Mouse (Mus musculus): Measurements from ENCODE around the gene Themis. TPM values are rescaled to one million over a fixed set of nuclear protein-coding genes. Genes with fewer than 3 reads are reported as not detected.

Themis gene
- polyA plus RNA-seq, 1 experiment from 2014 or later = not detected

DNA sequence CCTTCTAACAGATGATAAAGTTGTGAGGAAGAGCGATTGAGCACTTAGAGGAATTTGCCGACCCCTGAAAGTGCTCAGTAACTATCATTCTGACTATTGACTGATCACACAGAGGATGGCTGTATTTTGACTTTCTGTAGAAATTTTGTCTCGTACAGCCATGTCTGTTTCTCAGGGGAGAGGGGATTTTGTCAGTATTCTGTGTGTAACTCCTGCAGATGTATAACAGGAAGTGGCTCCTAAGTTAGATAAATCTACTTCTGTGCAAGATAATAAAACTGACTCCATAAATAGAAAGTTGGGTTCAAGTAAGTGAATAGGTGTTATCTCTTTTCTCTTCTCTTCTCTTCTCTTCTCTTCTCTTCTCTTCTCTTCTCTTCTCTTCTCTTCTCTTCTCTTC is 137.0 kb downstream of the Themis start:
- Histone ChIP-seq H3K9me3 (replicated peaks) (no peaks in the 10 kb centered on the region), H3K4me2 (replicated peaks) (no peak overlapping the region), H3K4me1 (no peaks in the 10 kb centered on the region), H3K36me3 (no peaks in the 10 kb centered on the region), H3K9ac (no peak overlapping the region), H3K4me3 (replicated peaks) (no peak overlapping the region), H3K27ac (replicated peaks) (no peak overlapping the region), H3K27me3 (no peaks in the 10 kb centered on the region)
- WGBS = 76% methylated on average over 3 of the region's 3 CpGs
- no peak for ATAC-seq (ENCODE audit: insufficient number of reproducible peaks, low FRiP score, low TSS enrichment, low read depth)

DNA sequence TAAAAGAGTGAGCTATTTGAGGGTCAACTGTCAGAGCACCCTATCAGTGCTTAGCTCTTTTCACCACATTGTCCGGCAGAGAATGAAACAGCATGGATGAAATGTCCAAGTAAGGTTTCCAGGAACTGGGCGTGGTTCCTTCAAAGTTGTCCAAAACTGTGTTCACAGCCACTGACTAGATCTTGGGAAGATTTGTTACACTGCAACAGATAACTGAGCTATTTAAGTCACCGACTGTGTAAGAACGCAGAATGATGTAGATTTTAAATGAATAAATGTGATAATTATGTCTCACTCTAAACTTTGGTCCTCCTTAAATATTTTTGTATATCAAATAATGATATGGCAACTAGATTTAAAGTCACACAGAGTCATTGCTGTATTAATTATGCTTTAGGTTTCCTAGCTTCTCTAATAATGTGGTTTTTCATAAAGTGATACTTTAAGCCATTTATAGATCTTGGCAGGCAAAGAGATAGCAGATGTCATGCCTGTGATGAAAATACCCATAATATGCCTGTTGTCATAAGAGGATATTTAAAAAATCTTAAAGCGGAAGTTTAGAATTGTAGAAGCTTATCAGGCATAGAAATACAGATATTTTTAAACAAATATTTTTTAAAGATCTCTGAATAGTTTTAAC is 143.9 kb downstream of the Themis start:
- 86% methylated on average over 5 of the region's 5 CpGs for WGBS
- Histone ChIP-seq H3K4me1 (no peaks in the 10 kb centered on the region), H3K4me2 (replicated peaks) (no peak overlapping the region), H3K27ac (replicated peaks) (no peak overlapping the region), H3K9ac (no peak overlapping the region), H3K4me3 (replicated peaks) (no peak overlapping the region), H3K9me3 (replicated peaks) (no peaks in the 10 kb centered on the region), H3K27me3 (no peaks in the 10 kb centered on the region), H3K36me3 (no peaks in the 10 kb centered on the region)
- no peak for ATAC-seq (ENCODE audit: insufficient number of reproducible peaks, low FRiP score, low TSS enrichment, low read depth)

DNA sequence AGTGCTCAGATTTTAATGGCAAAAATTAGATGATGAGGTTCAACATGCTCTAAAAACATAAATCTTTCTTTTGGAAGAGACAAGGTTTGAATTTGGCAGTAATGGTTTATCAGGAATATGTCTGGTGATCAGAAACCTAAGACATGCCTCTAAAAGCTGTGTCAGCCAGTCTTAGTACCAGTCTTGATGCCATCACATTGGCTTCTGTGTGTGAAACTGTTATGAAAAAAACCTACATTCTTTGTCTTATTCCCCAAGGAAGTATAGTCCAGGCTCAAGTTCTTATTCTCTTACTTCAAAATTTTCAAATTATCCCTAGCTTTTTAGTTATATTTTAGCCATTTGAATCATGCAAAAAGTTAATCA is 144.4 kb downstream of the Themis start:
- H3K27ac ChIP-seq (replicated peaks) = no peak overlapping the region
- no peak overlapping the region for H3K4me2 ChIP-seq (replicated peaks)
- H3K4me1 ChIP-seq = no peaks in the 10 kb centered on the region
- no peaks in the 10 kb centered on the region for H3K36me3 ChIP-seq
- no peaks in the 10 kb centered on the region for H3K9me3 ChIP-seq (replicated peaks)
- H3K27me3 ChIP-seq = no peaks in the 10 kb centered on the region
- ATAC-seq (ENCODE audit: insufficient number of reproducible peaks, low FRiP score, low TSS enrichment, low read depth) = no peak
- no peak overlapping the region for H3K9ac ChIP-seq
- H3K4me3 ChIP-seq (replicated peaks) = no peak overlapping the region

DNA sequence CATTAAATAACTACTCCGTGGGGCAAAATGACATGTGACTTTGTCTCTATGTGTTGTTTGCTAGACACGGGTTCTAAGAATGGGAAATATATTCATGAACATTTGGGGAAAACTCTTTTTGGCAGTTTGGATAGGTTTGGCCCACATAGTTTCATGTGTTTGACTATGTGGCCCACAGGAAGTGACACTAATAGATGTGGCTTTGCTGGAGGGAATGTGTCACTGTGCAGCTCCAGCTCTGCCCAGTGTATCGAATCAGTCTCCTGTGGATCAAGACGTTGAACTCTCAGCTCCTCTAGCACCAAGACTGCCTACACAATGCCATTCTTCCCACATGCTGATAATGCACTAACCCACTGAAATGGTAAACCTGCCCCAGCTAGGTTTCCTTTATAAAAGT is 148.0 kb downstream of the Themis start:
- H3K36me3 ChIP-seq = no peaks in the 10 kb centered on the region
- WGBS = 69% methylated on average over 4 of the region's 4 CpGs
- H3K4me2 ChIP-seq (replicated peaks) = no peak overlapping the region
- no peaks in the 10 kb centered on the region for H3K4me1 ChIP-seq
- H3K4me3 ChIP-seq (replicated peaks) = no peak overlapping the region
- no peak overlapping the region for H3K9ac ChIP-seq
- no peak for ATAC-seq (ENCODE audit: insufficient number of reproducible peaks, low FRiP score, low TSS enrichment, low read depth)
- no peak overlapping the region for H3K27ac ChIP-seq (replicated peaks)
- H3K9me3 ChIP-seq (replicated peaks) = no peaks in the 10 kb centered on the region
- no peaks in the 10 kb centered on the region for H3K27me3 ChIP-seq

DNA sequence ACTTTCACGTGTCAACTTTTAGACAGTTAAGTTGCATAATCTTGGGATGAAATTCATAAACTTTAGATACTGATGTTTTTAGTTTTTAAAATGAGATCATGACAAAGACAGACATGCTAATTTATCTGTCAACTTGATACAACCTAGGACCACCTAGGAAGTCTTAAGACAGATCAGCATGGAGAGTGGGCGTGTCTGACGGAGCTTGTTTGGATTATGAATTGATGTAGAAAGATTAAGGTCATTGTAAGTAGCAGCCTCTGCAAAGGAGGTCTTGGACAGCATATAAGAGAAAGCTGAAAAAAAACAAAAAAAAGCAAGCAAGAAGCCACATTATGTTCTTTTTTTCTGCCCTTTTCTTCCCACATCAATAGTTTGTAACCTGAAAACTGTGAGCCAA is 154.2 kb downstream of the Themis start:
- H3K9me3 ChIP-seq (replicated peaks) = no peaks in the 10 kb centered on the region
- H3K4me2 ChIP-seq (replicated peaks) = no peak overlapping the region
- H3K27ac ChIP-seq (replicated peaks) = no peak overlapping the region
- no peak for ATAC-seq (ENCODE audit: insufficient number of reproducible peaks, low FRiP score, low TSS enrichment, low read depth)
- no peak overlapping the region for H3K4me3 ChIP-seq (replicated peaks)
- H3K36me3 ChIP-seq = no peaks in the 10 kb centered on the region
- 71% methylated on average over 3 of the region's 3 CpGs for WGBS
- no peaks in the 10 kb centered on the region for H3K4me1 ChIP-seq
- no peaks in the 10 kb centered on the region for H3K27me3 ChIP-seq
- H3K9ac ChIP-seq = no peak overlapping the region

DNA sequence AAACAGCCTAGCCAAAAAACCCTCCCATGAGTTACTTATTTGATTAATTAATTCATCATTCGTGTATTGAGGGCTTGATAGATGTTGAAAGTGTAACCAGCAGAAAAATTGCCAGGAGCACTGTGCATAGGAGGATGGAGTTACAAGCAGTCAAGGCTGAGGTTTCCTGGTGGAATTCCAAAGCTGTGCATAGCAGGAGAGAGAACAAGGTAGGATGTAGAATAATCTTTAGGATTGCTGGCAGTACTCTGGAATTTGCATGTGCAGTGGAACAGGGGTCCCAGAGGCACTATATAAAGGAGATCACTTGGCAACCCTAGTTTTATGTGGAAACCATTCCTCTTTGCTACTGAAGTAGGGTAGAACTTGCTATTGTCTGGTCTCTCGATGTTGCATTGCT is 174.4 kb downstream of the Themis start:
- WGBS = 52% methylated on average over 2 of the region's 2 CpGs
- Histone ChIP-seq H3K4me2 (replicated peaks) (no peak overlapping the region), H3K4me3 (replicated peaks) (no peak overlapping the region), H3K9me3 (replicated peaks) (no peaks in the 10 kb centered on the region), H3K27ac (replicated peaks) (no peak overlapping the region), H3K27me3 (no peaks in the 10 kb centered on the region), H3K4me1 (no peaks in the 10 kb centered on the region), H3K36me3 (no peaks in the 10 kb centered on the region), H3K9ac (no peak overlapping the region)
- no peak; the same call in 1 of the 2 replicates for ATAC-seq (ENCODE audit: insufficient number of reproducible peaks, low FRiP score, low TSS enrichment, low read depth)

DNA sequence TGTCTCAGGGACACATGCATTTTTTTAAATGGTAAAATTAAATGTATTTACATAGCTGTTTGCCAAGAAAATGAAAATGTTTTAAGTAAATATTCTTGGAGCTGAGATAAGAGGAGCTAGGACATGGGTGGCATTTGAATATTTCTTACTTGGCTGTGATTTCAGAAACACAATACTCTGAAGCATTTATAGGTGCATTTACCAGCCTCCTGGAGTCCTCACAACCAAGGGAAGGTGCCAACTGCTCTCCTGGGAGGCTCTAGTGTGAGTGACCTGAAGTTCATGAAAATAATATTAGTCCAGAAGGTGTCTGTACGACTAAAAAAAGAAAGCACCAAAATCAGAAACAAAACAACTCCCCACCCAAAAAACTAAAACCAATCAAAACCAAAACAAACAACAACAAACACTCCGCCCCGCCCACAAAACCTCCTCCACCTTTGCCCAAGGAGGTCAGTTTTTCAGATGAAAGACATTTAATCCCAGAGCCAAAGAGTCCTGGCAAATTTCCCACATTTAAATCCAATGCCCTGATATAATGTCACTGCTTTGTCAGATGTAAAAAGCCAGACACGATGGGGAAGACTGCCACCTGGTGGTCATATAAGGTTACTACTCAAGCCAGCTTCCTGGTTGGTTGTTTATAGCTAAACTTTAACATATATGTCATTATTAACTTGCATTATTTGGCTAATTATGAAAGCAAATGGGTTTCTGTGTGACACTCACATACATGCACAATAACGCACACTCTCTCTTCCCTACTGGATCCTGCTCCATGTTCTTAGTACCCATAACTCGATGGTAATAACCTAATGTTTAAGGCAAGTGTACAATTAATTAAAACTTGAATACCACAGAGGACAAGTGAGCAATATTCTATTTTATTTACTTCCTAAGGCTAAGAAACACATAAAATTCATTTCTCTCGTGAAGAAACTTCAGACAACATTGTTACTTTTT is 175.9 kb downstream of the Themis start:
- H3K27ac ChIP-seq (replicated peaks) = no peak overlapping the region
- H3K4me1 ChIP-seq = no peaks in the 10 kb centered on the region
- H3K27me3 ChIP-seq = no peaks in the 10 kb centered on the region
- no peak for ATAC-seq (ENCODE audit: insufficient number of reproducible peaks, low FRiP score, low TSS enrichment, low read depth)
- no peak overlapping the region for H3K4me3 ChIP-seq (replicated peaks)
- H3K9ac ChIP-seq = no peak overlapping the region
- H3K36me3 ChIP-seq = no peaks in the 10 kb centered on the region
- no peaks in the 10 kb centered on the region for H3K9me3 ChIP-seq (replicated peaks)
- WGBS = 27% methylated on average over 7 of the region's 7 CpGs
- H3K4me2 ChIP-seq (replicated peaks) = no peak overlapping the region

DNA sequence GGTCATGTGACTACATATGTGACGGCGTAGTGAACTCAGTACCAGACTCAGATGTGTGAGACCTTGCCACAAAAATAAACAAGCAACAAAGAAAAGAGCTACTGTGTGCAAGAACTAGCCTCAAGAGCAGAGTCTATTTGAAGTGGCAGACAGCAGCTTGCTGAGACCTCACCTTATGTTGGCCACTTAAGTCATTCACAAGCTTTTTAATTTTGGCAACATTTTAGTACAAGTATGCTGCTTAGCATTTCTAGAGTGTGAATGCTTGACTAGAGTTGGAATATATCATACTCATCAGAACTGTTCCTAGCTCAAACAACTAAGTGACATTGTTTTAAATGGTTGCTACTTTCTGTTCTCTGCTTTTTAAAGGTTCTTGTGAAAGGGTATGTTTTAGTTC is 188.0 kb downstream of the Themis start:
- no peak overlapping the region for H3K9ac ChIP-seq
- WGBS = 83% methylated on average over 2 of the region's 2 CpGs
- H3K27ac ChIP-seq (replicated peaks) = no peak overlapping the region
- no peaks in the 10 kb centered on the region for H3K9me3 ChIP-seq (replicated peaks)
- no peak overlapping the region for H3K4me3 ChIP-seq (replicated peaks)
- no peak overlapping the region for H3K4me2 ChIP-seq (replicated peaks)
- H3K36me3 ChIP-seq = no peaks in the 10 kb centered on the region
- no peaks in the 10 kb centered on the region for H3K4me1 ChIP-seq
- no peak for ATAC-seq (ENCODE audit: insufficient number of reproducible peaks, low FRiP score, low TSS enrichment, low read depth)
- H3K27me3 ChIP-seq = no peaks in the 10 kb centered on the region

DNA sequence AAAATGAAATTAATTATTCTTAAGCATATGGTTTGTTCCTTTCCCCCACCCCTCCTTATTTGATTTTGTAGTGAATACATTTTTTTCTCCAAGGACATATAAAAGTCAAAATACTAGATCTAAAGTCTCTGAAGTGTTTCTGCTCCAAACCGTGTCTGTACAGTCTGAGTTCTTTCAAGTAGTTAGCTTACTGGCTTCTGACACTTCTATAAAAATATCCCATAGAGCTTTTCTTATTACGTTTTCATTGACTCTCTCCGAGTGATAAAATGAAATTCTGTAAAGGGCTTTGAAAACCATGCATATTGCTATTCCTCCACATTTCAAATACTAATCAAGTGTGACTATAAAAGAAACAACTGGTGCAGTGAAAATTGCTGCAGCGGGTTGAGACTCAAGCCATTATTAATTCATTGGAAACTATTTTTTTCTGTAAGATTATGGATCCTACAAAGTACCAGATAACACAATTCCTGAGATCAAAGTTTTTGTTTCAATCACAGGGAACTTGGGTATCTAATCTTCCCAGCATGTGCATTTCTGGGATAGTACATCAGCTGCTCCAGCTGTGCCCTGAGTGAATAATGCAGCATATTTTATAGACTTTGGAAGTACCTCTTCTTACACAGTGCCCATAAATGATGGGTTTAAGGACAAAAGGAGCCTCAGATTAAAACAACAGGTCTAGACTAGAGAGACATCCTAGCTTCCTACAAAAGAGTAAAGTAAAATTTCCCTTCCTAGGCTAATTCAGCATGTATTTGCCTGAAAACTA is 202.6 kb downstream of the Themis start:
- Histone ChIP-seq H3K4me3 (replicated peaks) (no peak overlapping the region), H3K4me2 (replicated peaks) (no peak overlapping the region), H3K27me3 (no peaks in the 10 kb centered on the region), H3K4me1 (no peaks in the 10 kb centered on the region), H3K9ac (no peak overlapping the region), H3K9me3 (replicated peaks) (no peaks in the 10 kb centered on the region), H3K36me3 (no peaks in the 10 kb centered on the region), H3K27ac (replicated peaks) (no peak overlapping the region)
- WGBS = 72% methylated on average over 4 of the region's 4 CpGs
- ATAC-seq (ENCODE audit: insufficient number of reproducible peaks, low FRiP score, low TSS enrichment, low read depth) = no peak

DNA sequence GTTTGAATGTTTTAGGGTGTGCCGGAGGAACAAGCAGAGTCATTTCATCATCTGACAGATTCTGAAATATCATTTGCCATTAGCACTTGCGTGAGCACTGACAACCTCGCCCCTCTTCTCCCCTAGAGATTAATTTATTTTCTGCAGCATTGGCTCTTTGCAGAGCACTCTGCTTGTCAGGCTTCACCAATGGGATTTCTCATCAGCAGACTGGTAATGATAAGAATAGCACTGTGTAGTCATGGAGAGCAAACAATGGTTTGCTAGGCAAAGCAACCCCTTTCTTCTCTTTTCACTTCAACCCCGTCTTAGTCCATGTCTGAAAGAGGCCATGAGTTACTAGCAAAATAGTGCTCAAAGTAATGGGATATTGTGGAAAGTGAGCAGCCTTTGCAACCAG is 206.4 kb downstream of the Themis start:
- Histone ChIP-seq H3K36me3 (no peaks in the 10 kb centered on the region), H3K9ac (no peak overlapping the region), H3K27me3 (no peaks in the 10 kb centered on the region), H3K4me2 (replicated peaks) (no peak overlapping the region), H3K9me3 (replicated peaks) (no peaks in the 10 kb centered on the region), H3K4me3 (replicated peaks) (no peak overlapping the region), H3K27ac (replicated peaks) (no peak overlapping the region), H3K4me1 (no peaks in the 10 kb centered on the region)
- 80% methylated on average over 4 of the region's 4 CpGs for WGBS
- peak; percentile 39; the same call in 1 of the 2 replicates for ATAC-seq (ENCODE audit: insufficient number of reproducible peaks, low FRiP score, low TSS enrichment, low read depth)

DNA sequence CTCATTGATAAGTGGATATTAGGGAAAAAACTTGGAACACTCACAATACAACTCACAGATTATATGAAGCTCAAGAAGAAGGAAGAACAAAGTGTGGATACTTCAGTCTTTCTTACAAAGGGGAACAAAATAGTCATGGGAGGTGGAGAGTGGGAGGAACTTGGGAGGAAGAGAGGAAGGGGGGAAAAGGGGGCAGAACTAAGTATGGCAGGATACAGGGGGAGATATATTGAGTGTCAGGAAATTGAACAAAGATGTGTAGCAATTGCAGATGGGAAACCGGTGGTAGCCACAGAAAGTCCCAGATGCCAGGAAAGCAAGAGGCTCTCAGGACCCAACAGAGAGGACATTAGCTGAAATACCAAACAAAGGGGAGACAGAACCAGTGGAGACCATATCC is 219.5 kb downstream of the Themis start:
- WGBS = 46% methylated on average over 1 of the region's 1 CpGs

More for the DNA sequence above, 219.5 kb downstream of the Themis start:
- Histone ChIP-seq H3K27me3 (no peaks in the 10 kb centered on the region), H3K4me3 (replicated peaks) (no peak overlapping the region), H3K9me3 (replicated peaks) (no peaks in the 10 kb centered on the region), H3K9ac (no peak overlapping the region), H3K4me1 (no peaks in the 10 kb centered on the region), H3K27ac (replicated peaks) (no peak overlapping the region), H3K36me3 (no peaks in the 10 kb centered on the region), H3K4me2 (replicated peaks) (no peak overlapping the region)
- no peak for ATAC-seq (ENCODE audit: insufficient number of reproducible peaks, low FRiP score, low TSS enrichment, low read depth)
